25 mouse cellular contexts compared by ENCODE assay signal in the genomic region with DNA sequence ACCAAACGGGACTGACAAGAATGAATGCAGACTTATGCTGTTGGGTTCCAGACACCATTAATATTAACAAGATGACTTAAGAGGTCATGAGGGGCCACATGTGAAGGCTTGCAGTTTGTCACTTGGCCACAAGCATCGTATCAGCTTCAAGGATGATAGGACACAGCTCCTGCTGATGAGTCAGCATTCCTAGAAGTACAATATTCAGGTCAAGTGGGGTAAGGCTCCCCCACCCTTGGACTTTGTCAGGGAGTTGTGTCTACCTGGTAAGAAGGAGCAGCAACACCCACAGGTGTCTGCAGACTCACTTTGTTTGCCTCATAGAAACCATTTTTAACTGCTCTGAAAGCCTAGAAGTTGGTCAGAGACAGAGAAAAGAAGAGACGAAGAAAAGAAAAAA.
"Had no signal": no experiment of that assay in that cellular context is flagged by ENCODE, and none has a peak within 500 bp of the region (broad histone marks: within the 10 kb centered on the region; RNA-seq: fewer than 3 reads in every experiment).

No protein-coding gene starts in this region.

- H3K9ac ChIP-seq: heart, embryonic 12.5 days; hindbrain, embryonic 12.5 days; hindbrain, embryonic 14.5 days; kidney, embryonic 15.5 days; limb, embryonic 13.5 days; limb, embryonic 15.5 days; liver, embryonic 12.5 days; liver, embryonic 14.5 days had no signal

- H3K9me3 ChIP-seq: heart, embryonic 10.5 days; heart, embryonic 12.5 days; hindbrain, embryonic 12.5 days; kidney, embryonic 15.5 days; limb, embryonic 13.5 days; limb, embryonic 15.5 days; liver, embryonic 12.5 days had no signal

- H3K4me2 ChIP-seq: heart, embryonic 12.5 days; hindbrain, embryonic 12.5 days; hindbrain, embryonic 14.5 days; kidney, embryonic 15.5 days; limb, embryonic 13.5 days; limb, embryonic 15.5 days; liver, embryonic 12.5 days had no signal

- DNase-seq: gastrocnemius, adult 2 months; gastrocnemius, postnatal 10 days; gastrocnemius, postnatal 25 days; heart, adult 18-20 months; heart, postnatal 10 days; heart, postnatal 4 days; kidney, adult 18-20 months; kidney, adult 8-10 months; kidney, postnatal 14 days; kidney, postnatal 36 days; layer of hippocampus, postnatal 36 days; left cerebral cortex, postnatal 4 days had no signal

- H3K4me3 ChIP-seq: gastrocnemius, adult 2 months; heart, embryonic 10.5 days; heart, embryonic 12.5 days; hindbrain, embryonic 10.5 days; hindbrain, embryonic 12.5 days; kidney, embryonic 15.5 days; layer of hippocampus, adult 2 months; limb, embryonic 13.5 days; limb, embryonic 15.5 days; liver, embryonic 12.5 days had no signal

- H3K27me3 ChIP-seq: heart, embryonic 12.5 days; hindbrain, embryonic 12.5 days; kidney, embryonic 15.5 days; limb, embryonic 15.5 days; liver, embryonic 12.5 days had no signal

- H3K36me3 ChIP-seq: heart, embryonic 10.5 days; heart, embryonic 12.5 days; hindbrain, embryonic 10.5 days; hindbrain, embryonic 12.5 days; kidney, embryonic 15.5 days; limb, embryonic 13.5 days; limb, embryonic 15.5 days; liver, embryonic 12.5 days had no signal

- H3K27ac ChIP-seq: gastrocnemius, adult 2 months; heart, embryonic 10.5 days; hindbrain, embryonic 10.5 days; hindbrain, embryonic 12.5 days; hindbrain, embryonic 14.5 days; hindbrain, postnatal 0 days; kidney, embryonic 15.5 days; kidney, postnatal 0 days; layer of hippocampus, adult 2 months; limb, embryonic 13.5 days; limb, embryonic 15.5 days; liver, embryonic 12.5 days; liver, embryonic 14.5 days had no signal

- H3K4me1 ChIP-seq: limb, embryonic 13.5 days; limb, embryonic 15.5 days; liver, embryonic 12.5 days had no signal

- ATAC-seq: hindbrain, postnatal 0 days; liver, embryonic 12.5 days had no signal
